Mouse (Mus musculus) thymus, adult 2 months (tissue): ENCODE measurements around the gene Dync1h1. TPM values are rescaled to one million over a fixed set of nuclear protein-coding genes. Genes with fewer than 3 reads are reported as not detected.
"Not testable (repeated sequence)": the region's sequence is repeated elsewhere in the genome, so short reads cannot be mapped to it uniquely, and the experiment has no call there.

Source experiments
- DNase-seq: peaks from one replicate; pipeline ENCODE4 v3.0.0; 2021
- H3K27ac ChIP-seq: fragments of 200-500 bp; 2 replicates; pipeline ENCODE4 v1.5.1; 2012; ENCODE audit warnings: low read length, control low read depth; ENCODE audit not compliant: control insufficient read depth, insufficient read depth
- H3K27me3 ChIP-seq: fragments of 200-500 bp; 2 replicates; pipeline ENCODE4 v1.6.1; 2012; ENCODE audit warnings: mild to moderate bottlenecking, low read length, moderate library complexity, mixed read lengths; ENCODE audit not compliant: control insufficient read depth, insufficient read depth
- H3K36me3 ChIP-seq: fragments of 200-500 bp; 2 replicates; pipeline ENCODE4 v1.6.1; 2012; ENCODE audit warnings: mild to moderate bottlenecking, low read length, moderate library complexity; ENCODE audit not compliant: control insufficient read depth, insufficient read depth
- H3K4me1 ChIP-seq: fragments of 200-500 bp; replicated peaks from 2 replicates; pipeline ENCODE4 v1.6.1; 2012; ENCODE audit warnings: low read length; ENCODE audit not compliant: control insufficient read depth, insufficient read depth
- H3K4me3 ChIP-seq: fragments of 200-500 bp; 2 replicates; pipeline ENCODE4 v1.5.1; 2012; ENCODE audit warnings: mild to moderate bottlenecking, low read length, control low read depth, moderate library complexity; ENCODE audit not compliant: control insufficient read depth, insufficient read depth
- CTCF ChIP-seq: fragments of 200-500 bp; IDR thresholded peaks from 2 replicates; pipeline ENCODE4 v1.5.1; 2012; ENCODE audit warnings: mild to moderate bottlenecking, control low read depth, low read length, moderate library complexity, borderline replicate concordance; ENCODE audit not compliant: control insufficient read depth, poor library complexity, insufficient read depth; ENCODE audit errors: extremely low read depth
- POLR2A ChIP-seq: fragments of 200-500 bp; IDR thresholded peaks from 2 replicates; pipeline ENCODE4 v1.6.1; 2012; ENCODE audit warnings: mild to moderate bottlenecking, low read length, control low read depth, moderate library complexity; ENCODE audit not compliant: control insufficient read depth, poor library complexity, insufficient read depth; ENCODE audit errors: extremely low read depth
- WGBS: fragments of 180-500 bp; shearing (Covaris S2); methylation state at CpG from one replicate; pipeline ENCODE4 v1.1.7; 2018; 5-methylcytosine and 5-hydroxymethylcytosine counted together
- polyA plus RNA-seq: library from polyadenylated mRNA; depleted of rRNA; stranded (reverse); fragments of >200 nt; gene quantifications from 2 replicates; pipeline ENCODE4 v1.2.3, GENCODE M21; 2012

Gene Dync1h1
- polyA plus RNA-seq, 1 experiment = 341 TPM

DNA sequence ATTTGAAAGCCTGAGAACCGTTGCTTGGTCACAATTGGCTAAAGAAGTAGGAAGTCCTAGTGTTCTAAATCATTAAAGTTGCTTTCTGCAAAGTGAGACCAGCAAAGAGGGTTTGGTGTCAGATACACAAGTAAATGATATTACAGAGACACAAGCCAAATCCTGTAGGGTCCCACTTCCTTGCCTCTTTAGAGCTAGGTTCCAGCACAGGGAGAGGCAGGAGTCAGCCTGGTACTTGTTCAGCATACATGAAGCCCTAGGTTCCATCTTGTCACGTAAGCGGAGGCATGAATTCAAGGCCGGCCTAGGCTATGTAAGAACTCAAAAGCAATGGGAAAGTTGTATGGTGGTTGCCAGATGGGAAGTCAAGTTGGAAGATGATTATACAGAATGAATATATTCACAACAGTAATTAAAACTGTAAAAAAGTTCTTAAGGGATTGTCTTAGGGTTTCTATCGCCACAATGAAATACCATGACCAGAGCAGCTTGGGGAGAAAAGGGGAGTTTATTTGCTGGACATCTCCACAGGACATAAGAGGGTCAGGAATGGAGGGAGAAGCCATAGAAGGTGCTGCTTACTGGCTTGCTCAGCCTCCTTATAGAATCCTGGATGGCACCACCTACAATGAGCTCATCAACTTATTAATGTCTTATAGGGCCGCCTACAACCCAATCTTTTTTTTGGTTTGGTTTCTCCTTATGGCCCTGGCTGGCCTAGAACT is 88.8 kb downstream of the Dync1h1 start:
- H3K4me3 ChIP-seq = no peak overlapping the region
- peaks cover 3% of the 10 kb centered on the region; the same call in 1 of the 2 replicates for H3K4me1 ChIP-seq
- H3K27me3 ChIP-seq = no peaks in the 10 kb centered on the region
- no peak overlapping the region for H3K27ac ChIP-seq
- WGBS = 95% methylated on average over 6 of the region's 6 CpGs
- H3K36me3 ChIP-seq = peaks cover 43% of the 10 kb centered on the region
- TF ChIP-seq CTCF (no peak), POLR2A (no peak)
- DNase-seq = no peak

DNA sequence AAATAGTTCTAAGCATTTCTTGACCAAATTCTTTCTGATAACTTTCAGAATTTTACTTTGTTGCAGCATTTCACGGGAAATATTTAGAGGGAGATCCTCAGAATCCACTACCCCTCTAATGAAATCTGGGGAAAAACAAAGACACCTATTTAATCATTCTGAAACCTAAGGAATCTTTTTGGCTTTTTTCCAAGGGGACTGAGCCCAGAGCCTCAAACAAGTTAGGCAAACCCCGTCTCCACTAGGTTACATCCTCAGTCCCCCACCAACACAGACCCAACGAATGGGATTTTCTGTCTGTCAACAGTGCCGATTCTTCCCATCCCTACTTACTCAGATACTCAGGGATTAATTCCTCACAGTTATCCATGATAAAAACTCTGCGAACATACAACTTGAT is 92.1 kb downstream of the Dync1h1 start:
- H3K27ac ChIP-seq, DNase-seq, H3K4me3 ChIP-seq, H3K27me3 ChIP-seq: not testable (repeated sequence)
- Histone ChIP-seq H3K4me1 (peaks cover 11% of the 10 kb centered on the region), H3K36me3 (peaks cover 39% of the 10 kb centered on the region)
- WGBS = 90% methylated on average over 5 of the region's 5 CpGs

DNA sequence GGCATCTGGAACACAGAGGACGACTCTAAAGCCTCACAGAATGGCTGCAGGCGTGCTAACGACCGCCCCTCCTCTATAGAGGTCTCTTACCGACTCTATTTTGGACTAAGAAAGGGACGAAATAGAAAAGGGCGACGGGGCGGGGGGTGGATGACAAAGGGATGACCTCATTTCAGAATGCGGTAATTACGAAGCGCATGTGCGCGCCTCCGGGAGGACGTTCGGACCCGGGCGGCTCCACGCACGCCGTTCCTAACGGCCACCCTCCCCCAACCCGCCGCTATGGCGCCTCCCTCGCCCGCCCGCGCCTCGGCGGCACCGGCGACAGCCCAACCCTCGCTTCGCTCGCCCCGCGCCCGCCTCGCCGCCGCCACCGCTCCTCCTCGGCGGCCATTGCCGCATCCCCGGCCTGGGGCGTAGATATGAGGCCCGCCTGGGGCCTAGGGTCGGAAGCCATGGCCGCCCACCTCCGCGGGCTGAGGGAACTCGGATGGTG is 94.5 kb downstream of the Dync1h1 start:
- TF ChIP-seq POLR2A (no peak), CTCF (no peak)
- Histone ChIP-seq H3K27me3 (no peaks in the 10 kb centered on the region), H3K4me3 (peak overlapping the region; percentile 84), H3K4me1 (peaks cover 20% of the 10 kb centered on the region), H3K27ac (peak overlapping the region; percentile 20), H3K36me3 (peaks cover 23% of the 10 kb centered on the region)
- peak; percentile 48 for DNase-seq
- under 1% methylated on average over 55 of the region's 55 CpGs for WGBS

DNA sequence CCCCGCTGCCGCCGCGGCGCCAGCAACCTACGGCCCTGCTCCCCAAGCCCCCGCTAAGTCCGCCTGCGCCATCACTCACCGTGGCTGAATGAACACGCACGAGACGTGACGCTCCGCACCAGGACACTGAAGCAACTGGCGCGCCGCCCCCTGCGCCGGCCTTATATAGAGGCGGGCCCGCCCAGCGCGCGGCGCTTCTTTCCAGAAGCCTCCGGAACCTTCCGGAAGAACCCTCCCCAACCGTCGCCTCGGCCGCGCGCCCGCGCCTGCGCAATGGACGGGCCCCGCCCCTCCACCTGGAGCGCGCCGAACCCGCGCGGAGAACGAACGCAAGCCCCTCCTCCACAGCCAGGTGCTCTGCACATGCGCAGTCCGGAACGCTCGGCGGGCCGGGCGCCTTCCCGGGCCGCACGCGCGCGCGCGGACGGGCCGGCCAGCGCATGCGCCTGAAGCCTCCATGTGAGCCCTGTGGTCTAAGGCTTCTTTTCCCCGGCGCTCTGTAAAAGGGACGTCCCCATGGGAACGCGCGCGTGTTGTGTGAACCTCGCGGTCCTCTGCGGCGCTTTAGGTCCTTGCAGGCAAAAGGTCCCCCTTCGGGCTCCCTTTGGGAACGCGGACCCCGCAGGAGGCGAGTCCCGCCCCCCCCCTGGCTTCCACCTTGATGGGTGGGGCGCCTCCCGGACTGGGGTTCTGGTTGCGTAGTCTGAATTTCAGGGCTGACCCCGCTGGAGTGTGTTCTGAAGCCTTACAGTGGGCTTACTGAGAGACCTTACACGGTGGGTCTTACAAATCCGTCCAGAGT is 95.1 kb downstream of the Dync1h1 start:
- Histone ChIP-seq H3K27me3 (no peaks in the 10 kb centered on the region), H3K4me1 (peaks cover 26% of the 10 kb centered on the region), H3K27ac (peak overlapping the region; percentile 20), H3K4me3 (peak overlapping the region; percentile 84), H3K36me3 (peaks cover 21% of the 10 kb centered on the region)
- peak; percentile 98 for DNase-seq
- TF ChIP-seq CTCF = peak; percentile 71
- TF ChIP-seq POLR2A = peak; percentile 99
- under 1% methylated on average over 89 of the region's 89 CpGs for WGBS

DNA sequence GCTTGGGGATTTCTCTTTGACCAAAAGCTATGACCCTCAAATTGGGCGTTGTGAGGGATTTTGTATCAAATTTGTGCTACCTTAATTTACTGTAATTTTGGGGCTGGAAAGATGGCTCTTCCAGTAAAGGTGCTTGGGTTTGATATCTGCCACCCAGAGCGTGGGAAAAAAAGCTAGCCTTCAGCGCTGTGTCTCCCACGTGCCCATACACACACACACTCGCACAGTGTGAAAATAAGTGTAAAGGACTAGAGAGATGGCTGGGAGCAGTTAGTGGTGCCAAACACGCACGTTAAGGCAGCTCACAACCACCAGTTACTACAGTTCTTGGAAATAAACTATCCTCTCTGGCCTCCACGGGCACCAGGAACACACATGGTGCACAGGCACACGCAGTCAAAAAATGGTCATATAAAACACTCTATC is 95.7 kb downstream of the Dync1h1 start:
- H3K4me1 ChIP-seq = peaks cover 31% of the 10 kb centered on the region
- peak overlapping the region; percentile 76 for H3K4me3 ChIP-seq
- TF ChIP-seq POLR2A (no peak), CTCF (no peak)
- DNase-seq = peak; percentile 8
- no peaks in the 10 kb centered on the region for H3K27me3 ChIP-seq
- peaks cover 16% of the 10 kb centered on the region for H3K36me3 ChIP-seq
- H3K27ac ChIP-seq = no peak overlapping the region
- WGBS = 56% methylated on average over 9 of the region's 9 CpGs

DNA sequence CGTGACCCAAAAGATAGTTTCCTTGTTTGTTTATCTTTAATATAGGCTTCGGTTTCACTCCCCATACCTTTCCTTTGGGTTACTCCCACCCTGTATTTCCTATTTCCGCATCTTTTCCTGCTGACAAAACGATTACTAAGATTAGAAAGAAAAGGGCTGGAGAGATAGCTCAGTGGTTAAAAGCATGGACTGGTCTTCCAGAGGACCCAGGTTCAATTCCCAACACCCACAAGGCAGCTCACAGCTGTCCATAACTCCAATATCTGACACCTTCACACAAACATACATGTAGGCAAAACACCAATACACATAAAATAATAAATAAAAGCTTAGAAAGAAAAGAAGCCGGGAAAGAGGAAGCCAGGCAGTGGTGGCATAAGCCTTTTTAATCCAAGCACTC is 96.2 kb downstream of the Dync1h1 start:
- TF ChIP-seq POLR2A (no peak), CTCF (no peak)
- DNase-seq = no peak
- H3K27ac ChIP-seq = no peak overlapping the region
- H3K4me1 ChIP-seq = peaks cover 31% of the 10 kb centered on the region
- WGBS = 77% methylated on average over 5 of the region's 5 CpGs
- H3K27me3 ChIP-seq = no peaks in the 10 kb centered on the region
- peaks cover 16% of the 10 kb centered on the region for H3K36me3 ChIP-seq
- no peak overlapping the region for H3K4me3 ChIP-seq

GRCm38 (mm10) chr12:110698080-110698479 is 96.8 kb downstream of the Dync1h1 start:
- Histone ChIP-seq H3K27me3 (no peaks in the 10 kb centered on the region), H3K36me3 (peaks cover 13% of the 10 kb centered on the region), H3K4me3 (no peak overlapping the region), H3K27ac (0 out of 2 replicates have a peak overlapping the region, but pooled peaks have one; percentile 3), H3K4me1 (peaks cover 31% of the 10 kb centered on the region)
- 91% methylated on average over 1 of the region's 1 CpGs for WGBS
- no peak for TF ChIP-seq POLR2A
- TF ChIP-seq CTCF = no peak
- no peak for DNase-seq
